Mouse (Mus musculus): Measurements from ENCODE around the gene Exoc1. TPM values are rescaled to one million over a fixed set of nuclear protein-coding genes. Genes with fewer than 3 reads are reported as not detected.
A peak's percentile ranks its signal among the peaks of the same experiment; 100 is the strongest.

Exoc1 gene
- polyA plus RNA-seq, 1 experiment from 2014 or later = 12.8 TPM

- Histone ChIP-seq H3K27ac (no peak overlapping the region), H3K9me3 (replicated peaks) (no peaks in the 10 kb centered on the region), H3K27me3 (no peaks in the 10 kb centered on the region), H3K9ac (no peak overlapping the region), H3K36me3 (peaks cover 63% of the 10 kb centered on the region), H3K4me3 (replicated peaks) (no peak overlapping the region), H3K4me1 (replicated peaks) (no peaks in the 10 kb centered on the region), H3K4me2 (no peak overlapping the region)
- ATAC-seq (ENCODE audit: low read depth) = no peak
- no peak for DNase-seq
Measured at GRCm38 (mm10) chr5:76540842-76541241, 11.7 kb downstream of the Exoc1 start.

DNA sequence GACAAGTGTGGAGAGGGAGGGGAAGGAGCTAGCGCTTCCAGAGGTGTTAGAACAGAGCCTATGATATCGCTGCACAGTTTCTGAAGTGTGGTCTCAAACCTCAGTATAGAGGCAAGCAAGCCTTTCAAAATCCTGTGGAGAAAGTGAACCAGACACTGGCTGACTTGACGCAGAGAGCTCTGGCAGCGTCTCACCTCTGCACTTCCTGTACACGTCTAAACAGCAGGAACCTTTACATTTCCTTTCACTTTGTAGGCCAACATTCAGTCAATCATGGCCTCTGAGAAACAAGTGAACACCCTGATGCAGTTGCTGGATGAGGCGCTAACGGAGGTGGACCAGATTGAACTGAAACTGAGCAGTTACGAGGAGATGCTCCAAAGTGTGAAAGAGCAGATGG lies 14.1 kb downstream of the Exoc1 start:
- no peak overlapping the region for H3K9ac ChIP-seq
- H3K27me3 ChIP-seq = no peaks in the 10 kb centered on the region
- no peak overlapping the region for H3K27ac ChIP-seq
- H3K36me3 ChIP-seq = peaks cover 46% of the 10 kb centered on the region
- H3K4me3 ChIP-seq (replicated peaks) = no peak overlapping the region
- ATAC-seq (ENCODE audit: low read depth) (no peak), DNase-seq (no peak)
- H3K9me3 ChIP-seq (replicated peaks) = no peaks in the 10 kb centered on the region
- WGBS (ENCODE audit: insufficient replicate concordance) = 84% methylated on average over 8 of the region's 8 CpGs
- H3K4me1 ChIP-seq (replicated peaks) = no peaks in the 10 kb centered on the region
- H3K4me2 ChIP-seq = no peak overlapping the region

DNA sequence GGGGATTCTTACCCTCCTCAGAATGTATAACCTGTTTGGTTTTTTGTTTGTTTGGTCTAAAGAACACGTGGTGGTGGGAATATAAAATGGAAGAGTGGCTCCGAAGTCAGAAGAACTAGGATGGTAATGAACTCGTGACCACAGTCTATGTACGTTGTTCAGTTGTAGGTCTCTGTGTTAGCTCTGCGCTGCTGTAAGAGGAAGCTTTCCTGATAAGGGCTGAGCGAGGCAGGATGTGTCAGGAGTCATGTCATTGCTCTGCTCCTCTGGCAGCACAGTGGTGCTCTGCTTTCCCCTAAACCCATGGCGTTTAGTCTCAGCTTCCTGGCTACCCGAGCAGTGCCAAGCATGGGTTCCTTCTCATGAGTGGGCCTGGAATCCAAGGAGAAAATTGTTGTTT lies 21.3 kb downstream of the Exoc1 start:
- H3K9ac ChIP-seq = no peak overlapping the region
- WGBS (ENCODE audit: insufficient replicate concordance) = 33% methylated on average over 8 of the region's 8 CpGs
- no peak overlapping the region for H3K4me2 ChIP-seq
- H3K9me3 ChIP-seq (replicated peaks) = no peaks in the 10 kb centered on the region
- no peak overlapping the region for H3K27ac ChIP-seq
- ATAC-seq (ENCODE audit: low read depth) = no peak
- peaks cover 23% of the 10 kb centered on the region for H3K36me3 ChIP-seq
- H3K4me3 ChIP-seq (replicated peaks) = no peak overlapping the region
- no peaks in the 10 kb centered on the region for H3K27me3 ChIP-seq
- DNase-seq = no peak
- H3K4me1 ChIP-seq (replicated peaks) = no peaks in the 10 kb centered on the region

- Histone ChIP-seq H3K36me3 (peaks cover 59% of the 10 kb centered on the region), H3K9me3 (replicated peaks) (no peaks in the 10 kb centered on the region), H3K4me2 (no peak overlapping the region), H3K4me1 (replicated peaks) (no peaks in the 10 kb centered on the region), H3K9ac (no peak overlapping the region), H3K27ac (no peak overlapping the region), H3K27me3 (no peaks in the 10 kb centered on the region), H3K4me3 (replicated peaks) (no peak overlapping the region)
- 12% methylated on average over 3 of the region's 3 CpGs for WGBS (ENCODE audit: insufficient replicate concordance)
- ATAC-seq (ENCODE audit: low read depth) (no peak), DNase-seq (peak; percentile 64)
Measured at GRCm38 (mm10) chr5:76565321-76565720, 36.2 kb downstream of the Exoc1 start.

- no peak overlapping the region for H3K4me3 ChIP-seq (replicated peaks)
- no peak overlapping the region for H3K4me2 ChIP-seq
- WGBS (ENCODE audit: insufficient replicate concordance) = 67% methylated on average over 7 of the region's 7 CpGs
- H3K27me3 ChIP-seq = no peaks in the 10 kb centered on the region
- no peaks in the 10 kb centered on the region for H3K4me1 ChIP-seq (replicated peaks)
- H3K27ac ChIP-seq = no peak overlapping the region
- peaks cover 21% of the 10 kb centered on the region for H3K36me3 ChIP-seq
- ATAC-seq (ENCODE audit: low read depth) = no peak
- H3K9me3 ChIP-seq (replicated peaks) = peaks cover 4% of the 10 kb centered on the region; the same call in 1 of the 2 replicates
- no peak overlapping the region for H3K9ac ChIP-seq
- no peak for DNase-seq
Measured at GRCm38 (mm10) chr5:76574251-76574650, 45.1 kb downstream of the Exoc1 start.

- Histone ChIP-seq H3K27ac (no peak overlapping the region), H3K9ac (no peak overlapping the region), H3K4me3 (replicated peaks) (no peak overlapping the region), H3K9me3 (replicated peaks) (peaks cover 4% of the 10 kb centered on the region; the same call in 1 of the 2 replicates), H3K36me3 (no peaks in the 10 kb centered on the region), H3K4me2 (no peak overlapping the region), H3K4me1 (replicated peaks) (no peaks in the 10 kb centered on the region), H3K27me3 (no peaks in the 10 kb centered on the region)
- WGBS (ENCODE audit: insufficient replicate concordance) = 61% methylated on average over 3 of the region's 3 CpGs
- no peak for DNase-seq
- no peak for ATAC-seq (ENCODE audit: low read depth)
Measured at GRCm38 (mm10) chr5:76577026-76577425, 47.9 kb downstream of the Exoc1 start.

DNA sequence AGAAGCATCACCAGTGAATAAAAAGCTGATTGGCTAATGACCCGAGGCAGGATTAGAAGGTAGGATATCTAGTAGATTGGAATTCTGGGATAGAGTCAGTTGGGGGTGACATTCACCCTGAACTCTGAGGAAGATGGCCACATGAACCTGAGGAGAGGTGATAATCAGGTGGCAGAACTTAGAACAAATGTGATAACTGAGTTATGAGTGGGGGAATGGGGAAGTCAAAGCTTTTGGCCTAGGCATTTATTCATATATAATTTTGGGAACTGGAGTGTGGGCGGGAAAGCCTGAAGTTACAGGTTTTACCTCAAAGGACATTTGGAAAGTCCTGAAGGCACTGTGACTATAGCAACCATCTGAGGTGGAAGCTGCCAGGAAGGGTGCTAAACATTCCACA lies 56.3 kb downstream of the Exoc1 start:
- Histone ChIP-seq H3K4me2 (no peak overlapping the region), H3K27ac (no peak overlapping the region), H3K9me3 (replicated peaks) (no peaks in the 10 kb centered on the region), H3K9ac (no peak overlapping the region), H3K36me3 (no peaks in the 10 kb centered on the region), H3K27me3 (no peaks in the 10 kb centered on the region), H3K4me3 (replicated peaks) (no peak overlapping the region), H3K4me1 (replicated peaks) (peaks cover 14% of the 10 kb centered on the region)
- DNase-seq (no peak), ATAC-seq (ENCODE audit: low read depth) (no peak)
- 60% methylated on average over 2 of the region's 2 CpGs for WGBS (ENCODE audit: insufficient replicate concordance)

GRCm38 (mm10) chr5:76588551-76589283 lies 59.6 kb downstream of the Exoc1 start, which contains the start of gene Cep135:
Gene Cep135, plus strand, starts transcription at chr5:76588698.
- Histone ChIP-seq H3K27ac (peak within 1 kb of the TSS; percentile 89), H3K9ac (peak within 1 kb of the TSS; percentile 88), H3K4me2 (peak within 1 kb of the TSS; percentile 75), H3K9me3 (replicated peaks) (no peaks in the 10 kb centered on the region), H3K4me3 (replicated peaks) (peak within 1 kb of the TSS; percentile 91), H3K36me3 (peaks cover 19% of the 10 kb centered on the region), H3K4me1 (replicated peaks) (peaks cover 16% of the 10 kb centered on the region), H3K27me3 (no peaks in the 10 kb centered on the region)
- WGBS (ENCODE audit: insufficient replicate concordance) = under 1% methylated on average over 92 of the region's 92 CpGs
- DNase-seq = peak; percentile 80
- ATAC-seq (ENCODE audit: low read depth) = peak; percentile 97

GRCm38 (mm10) chr5:76589311-76589710 lies 60.2 kb downstream of the Exoc1 start:
- 14% methylated on average over 7 of the region's 7 CpGs for WGBS (ENCODE audit: insufficient replicate concordance)
- Histone ChIP-seq H3K36me3 (peaks cover 25% of the 10 kb centered on the region), H3K27ac (peak overlapping the region; percentile 89), H3K9ac (peak overlapping the region; percentile 88), H3K4me1 (replicated peaks) (peaks cover 16% of the 10 kb centered on the region), H3K27me3 (no peaks in the 10 kb centered on the region), H3K4me2 (peak overlapping the region; percentile 75), H3K4me3 (replicated peaks) (peak overlapping the region; percentile 91), H3K9me3 (replicated peaks) (no peaks in the 10 kb centered on the region)
- no peak for DNase-seq
- no peak for ATAC-seq (ENCODE audit: low read depth)

DNA sequence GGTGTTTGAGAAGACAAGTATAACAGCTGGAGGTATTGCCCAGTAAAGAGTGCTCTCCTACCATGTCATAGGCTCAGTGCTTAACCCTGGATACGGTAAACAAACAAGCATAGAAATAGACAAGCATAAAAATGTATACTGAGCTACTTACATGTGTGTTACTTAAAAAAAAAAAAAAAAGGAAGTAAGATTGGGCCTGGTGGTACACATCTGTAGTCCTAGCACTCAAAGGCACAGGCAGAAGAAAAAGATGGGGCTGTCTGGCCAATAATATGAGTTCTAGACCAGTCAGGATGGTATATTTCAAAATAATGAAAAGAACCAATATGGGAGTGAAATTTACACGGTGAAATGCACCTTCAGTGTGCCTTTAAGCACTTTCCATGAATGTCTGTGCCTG lies 60.9 kb downstream of the Exoc1 start:
- Histone ChIP-seq H3K27me3 (no peaks in the 10 kb centered on the region), H3K4me1 (replicated peaks) (peaks cover 16% of the 10 kb centered on the region), H3K27ac (no peak overlapping the region), H3K36me3 (peaks cover 32% of the 10 kb centered on the region), H3K9me3 (replicated peaks) (no peaks in the 10 kb centered on the region), H3K4me3 (replicated peaks) (peak overlapping the region; percentile 91), H3K9ac (peak overlapping the region; percentile 88; the same call in 1 of the 2 replicates), H3K4me2 (peak overlapping the region; percentile 75)
- 72% methylated on average over 2 of the region's 2 CpGs for WGBS (ENCODE audit: insufficient replicate concordance)
- ATAC-seq (ENCODE audit: low read depth) (no peak), DNase-seq (no peak)

DNA sequence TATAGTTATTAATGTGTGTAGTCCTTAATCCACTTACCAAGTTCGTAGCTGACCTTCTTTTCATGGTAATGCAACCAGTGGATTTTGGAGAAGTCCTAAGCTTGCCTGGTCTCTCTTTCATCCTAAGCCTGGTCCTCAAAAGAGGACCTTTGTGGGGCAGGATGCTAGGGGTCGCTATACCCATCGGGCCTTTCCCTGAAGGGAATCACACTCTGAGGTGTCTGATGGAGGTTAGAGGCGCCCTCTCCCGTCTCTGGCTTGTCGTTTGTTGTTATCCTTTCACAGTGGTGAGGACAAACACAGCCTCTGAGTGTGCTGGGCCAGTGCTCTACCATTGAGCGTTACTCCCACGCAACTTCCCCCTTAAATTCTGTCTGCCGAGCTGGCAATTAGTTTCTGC lies 62.8 kb downstream of the Exoc1 start:
- Histone ChIP-seq H3K4me1 (replicated peaks) (peaks cover 16% of the 10 kb centered on the region), H3K36me3 (peaks cover 51% of the 10 kb centered on the region), H3K27me3 (no peaks in the 10 kb centered on the region), H3K9me3 (replicated peaks) (no peaks in the 10 kb centered on the region), H3K4me3 (replicated peaks) (no peak overlapping the region), H3K27ac (no peak overlapping the region), H3K9ac (no peak overlapping the region), H3K4me2 (no peak overlapping the region)
- no peak for ATAC-seq (ENCODE audit: low read depth)
- WGBS (ENCODE audit: insufficient replicate concordance) = 67% methylated on average over 9 of the region's 9 CpGs
- no peak for DNase-seq

DNA sequence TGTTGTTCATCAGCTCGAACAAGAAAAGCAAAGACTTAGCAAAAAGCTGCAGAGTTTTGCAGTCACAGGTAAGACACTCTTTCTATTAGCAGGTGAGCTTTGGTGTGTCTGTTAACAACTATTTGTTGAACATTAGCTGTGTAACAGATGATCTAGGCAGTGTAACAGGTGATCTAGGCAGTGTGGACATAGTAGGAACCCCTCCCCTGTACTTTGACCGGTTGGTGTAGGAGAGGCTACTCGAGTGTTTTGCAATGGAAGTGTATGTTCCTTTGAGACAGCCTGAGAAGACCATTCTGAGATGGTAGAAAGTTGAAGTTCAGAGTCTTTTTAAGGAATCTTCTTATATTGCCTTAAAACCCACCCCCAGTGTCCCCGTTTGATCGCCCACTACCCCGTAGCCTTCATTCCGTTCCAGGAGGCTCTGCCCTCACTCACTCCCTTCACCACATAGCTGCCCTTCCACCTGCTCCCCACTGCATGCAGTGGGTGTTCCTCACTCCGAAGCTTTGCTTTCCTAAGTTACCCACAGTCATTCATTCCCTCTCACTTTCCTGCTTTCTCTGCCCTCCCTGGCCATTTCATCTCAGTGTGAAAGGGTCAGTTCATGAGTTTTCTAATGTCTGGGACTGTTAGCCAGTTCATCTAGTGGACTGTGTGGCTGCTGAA lies 80.7 kb downstream of the Exoc1 start:
- no peaks in the 10 kb centered on the region for H3K27me3 ChIP-seq
- no peaks in the 10 kb centered on the region for H3K9me3 ChIP-seq (replicated peaks)
- 86% methylated on average over 8 of the region's 8 CpGs for WGBS (ENCODE audit: insufficient replicate concordance)
- ATAC-seq (ENCODE audit: low read depth) (no peak), DNase-seq (no peak)
- H3K4me2 ChIP-seq = no peak overlapping the region
- peaks cover 80% of the 10 kb centered on the region for H3K36me3 ChIP-seq
- H3K4me3 ChIP-seq (replicated peaks) = no peak overlapping the region
- no peak overlapping the region for H3K9ac ChIP-seq
- no peaks in the 10 kb centered on the region for H3K4me1 ChIP-seq (replicated peaks)
- no peak overlapping the region for H3K27ac ChIP-seq
